Mouse (Mus musculus): ENCODE measurements around the gene Pomc. TPM values are rescaled to one million over a fixed set of nuclear protein-coding genes. Genes with fewer than 3 reads are reported as not detected.
A peak's percentile ranks its signal among the peaks of the same experiment; 100 is the strongest.
"Not testable (repeated sequence)": the region's sequence is repeated elsewhere in the genome, so short reads cannot be mapped to it uniquely, and the experiment has no call there.

The Pomc gene
- total RNA-seq (2015) (0.38 and 0.57 TPM in 2 replicates), total RNA-seq (2017) (not detected in 2 replicates)

GRCm38 (mm10) chr12:3954651-3955050 lies at the start of gene Pomc:
Gene Pomc, plus strand, starts transcription at chr12:3954951.
- no peak for ATAC-seq (ENCODE audit: poor library complexity, severe bottlenecking)

DNA sequence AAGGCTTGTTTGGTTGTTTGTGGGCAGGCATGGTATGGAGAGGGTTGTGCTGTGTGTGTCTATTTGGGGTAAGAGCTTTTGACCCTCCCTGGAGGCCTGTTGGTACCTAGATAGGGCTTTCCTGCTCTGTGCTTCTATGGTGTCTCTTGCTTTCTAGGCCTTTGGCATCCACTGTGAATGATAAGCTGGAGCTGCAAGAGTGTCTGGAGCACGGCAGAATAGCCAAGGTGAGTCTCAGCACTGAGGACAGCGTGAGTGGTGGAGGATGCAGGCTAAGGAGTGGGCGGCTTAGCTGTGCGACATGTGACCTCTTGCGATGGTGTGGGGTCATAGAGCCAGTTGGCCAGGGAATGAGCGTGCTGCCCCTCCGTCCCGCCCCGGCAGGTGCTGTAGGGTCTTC lies 49.3 kb upstream of the Pomc start:
- no peak for ATAC-seq (ENCODE audit: poor library complexity, severe bottlenecking)

DNA sequence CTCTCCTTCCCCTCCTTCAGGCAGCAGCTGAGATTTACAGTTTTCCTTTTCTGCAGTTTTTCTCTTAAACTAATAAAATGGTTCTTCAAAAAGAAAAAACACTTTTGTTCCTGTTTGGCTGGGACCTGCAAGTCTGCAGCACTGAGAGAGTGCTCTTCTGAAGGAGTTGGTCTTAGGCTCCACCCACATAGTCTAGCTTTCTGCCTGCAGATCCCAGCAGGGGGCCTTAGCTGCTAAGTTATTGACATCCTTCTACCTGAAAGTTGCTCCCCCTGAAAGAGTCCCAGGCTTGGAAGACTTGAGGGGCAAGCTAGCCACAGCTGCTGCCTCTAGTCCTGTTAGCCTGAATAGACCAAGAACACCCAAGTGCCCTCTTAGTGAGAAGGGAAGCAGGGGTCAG lies 48.4 kb upstream of the Pomc start:
- no peak for ATAC-seq (ENCODE audit: poor library complexity, severe bottlenecking)

DNA sequence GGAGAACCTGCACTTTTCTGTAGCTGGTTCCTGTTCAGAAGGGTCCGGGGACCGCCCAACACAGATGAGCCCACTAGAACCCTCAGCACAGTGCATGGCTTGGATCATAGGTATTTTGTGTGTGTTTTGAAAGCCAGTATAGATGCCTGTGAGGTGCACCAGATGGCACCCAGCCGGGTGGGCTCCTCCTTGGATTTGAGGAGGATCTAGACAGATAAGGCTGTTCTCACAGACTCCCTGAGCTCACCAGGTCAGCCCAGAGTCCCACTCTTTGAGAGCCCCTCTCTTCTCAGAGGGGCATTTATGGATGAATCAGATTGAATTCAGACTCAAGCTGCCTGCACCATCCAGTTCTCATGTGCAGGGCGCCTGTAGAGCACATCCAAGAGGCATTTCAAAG lies 47.7 kb upstream of the Pomc start:
- no peak for ATAC-seq (ENCODE audit: poor library complexity, severe bottlenecking)

- ATAC-seq (ENCODE audit: poor library complexity, severe bottlenecking): no peak
Measured at GRCm38 (mm10) chr12:3907418-3907817, 47.3 kb upstream of the Pomc start.

- no peak for ATAC-seq (ENCODE audit: poor library complexity, severe bottlenecking)
Measured at GRCm38 (mm10) chr12:3910466-3911093, 44.2 kb upstream of the Pomc start.

GRCm38 (mm10) chr12:3911831-3912348 lies 42.9 kb upstream of the Pomc start:
- ATAC-seq (ENCODE audit: poor library complexity, severe bottlenecking): no peak

DNA sequence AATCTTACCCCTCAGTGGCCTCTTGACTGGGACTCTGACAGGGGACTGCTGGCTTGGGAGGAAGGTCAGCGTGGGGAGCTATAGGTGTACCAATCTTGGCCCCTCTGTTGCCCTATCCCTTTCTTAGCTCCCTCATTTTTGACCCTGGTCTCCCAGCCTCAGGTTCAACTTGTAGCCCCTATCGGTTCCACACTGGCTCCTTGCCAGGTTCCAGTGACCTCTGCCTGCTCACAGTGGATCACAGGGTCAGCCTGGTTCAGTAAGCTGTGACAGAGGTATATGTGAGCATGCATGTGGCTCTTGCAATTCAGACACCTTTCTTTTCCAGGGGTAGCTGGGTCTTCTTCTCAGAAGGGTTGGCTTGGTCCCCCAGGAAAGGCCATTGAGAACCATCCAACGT lies 38.9 kb upstream of the Pomc start:
- no peak for ATAC-seq (ENCODE audit: poor library complexity, severe bottlenecking)

GRCm38 (mm10) chr12:3917668-3918341 lies 36.9 kb upstream of the Pomc start:
- no peak for ATAC-seq (ENCODE audit: poor library complexity, severe bottlenecking)

- no peak for ATAC-seq (ENCODE audit: poor library complexity, severe bottlenecking)
Measured at GRCm38 (mm10) chr12:3918577-3918976, 36.2 kb upstream of the Pomc start.

GRCm38 (mm10) chr12:3919423-3919822 lies 35.3 kb upstream of the Pomc start:
- ATAC-seq (ENCODE audit: poor library complexity, severe bottlenecking): no peak

- peak; percentile 63 for ATAC-seq (ENCODE audit: poor library complexity, severe bottlenecking)
Measured at GRCm38 (mm10) chr12:3926127-3926526, 28.6 kb upstream of the Pomc start.

- no peak for ATAC-seq (ENCODE audit: poor library complexity, severe bottlenecking)
Measured at GRCm38 (mm10) chr12:3928841-3929240, 25.9 kb upstream of the Pomc start.

GRCm38 (mm10) chr12:3930090-3930865 lies 24.5 kb upstream of the Pomc start:
- not testable (repeated sequence) for ATAC-seq (ENCODE audit: poor library complexity, severe bottlenecking)

GRCm38 (mm10) chr12:3942026-3942425 lies 12.7 kb upstream of the Pomc start:
- no peak for ATAC-seq (ENCODE audit: poor library complexity, severe bottlenecking)

DNA sequence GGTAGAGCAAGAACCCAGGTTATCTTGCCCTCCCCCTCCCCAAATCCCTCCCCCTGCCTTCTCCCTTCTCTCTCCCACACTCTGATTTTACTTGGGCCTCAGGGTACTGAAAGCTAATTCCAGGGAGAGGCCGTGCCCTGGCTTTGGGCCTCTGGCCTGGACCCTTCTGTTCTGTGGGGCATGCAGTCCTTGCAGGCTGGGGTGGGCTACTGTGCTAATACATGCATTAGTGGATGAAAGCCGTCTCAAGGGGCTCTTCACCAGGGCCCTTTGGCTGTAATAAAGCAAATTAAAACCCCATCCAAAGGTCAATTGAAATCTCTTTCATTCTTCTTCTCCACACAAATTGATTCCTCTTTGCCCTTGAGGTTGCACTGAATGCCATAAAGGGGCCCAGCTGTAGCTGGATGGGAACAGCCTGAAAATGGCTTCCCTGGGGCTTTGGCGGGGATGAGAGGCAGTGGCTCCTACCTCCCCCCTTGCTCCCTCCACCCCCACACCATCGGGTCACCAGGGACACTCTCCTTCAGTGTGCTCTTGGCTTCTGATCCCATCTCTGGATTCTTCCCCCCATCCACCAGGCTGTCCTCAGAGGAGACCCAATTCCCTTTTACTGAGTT lies 10.2 kb upstream of the Pomc start:
- no peak for ATAC-seq (ENCODE audit: poor library complexity, severe bottlenecking)

GRCm38 (mm10) chr12:3947503-3947902 lies 7.2 kb upstream of the Pomc start:
- no peak for ATAC-seq (ENCODE audit: poor library complexity, severe bottlenecking)

DNA sequence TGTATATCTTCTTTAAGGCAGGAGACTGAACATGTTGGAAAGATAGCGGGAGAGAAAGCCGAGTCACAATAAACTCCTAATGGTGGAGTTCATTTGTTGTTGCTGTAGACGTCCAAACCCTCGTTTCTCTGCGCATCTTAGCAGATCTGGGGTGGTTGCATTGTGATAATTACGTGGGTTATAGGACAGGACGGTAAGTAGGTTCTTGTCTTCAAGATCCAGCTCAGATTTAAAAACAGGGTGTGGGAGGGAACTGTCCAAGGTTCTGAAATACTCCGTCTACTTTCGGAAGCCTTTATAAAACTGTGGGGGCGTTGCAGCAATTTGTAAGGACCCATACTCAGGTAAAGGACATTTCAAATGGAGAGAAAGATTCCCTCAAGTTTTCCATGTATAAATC lies 620 bp downstream of the Pomc start:
- no peak for ATAC-seq (ENCODE audit: poor library complexity, severe bottlenecking)

DNA sequence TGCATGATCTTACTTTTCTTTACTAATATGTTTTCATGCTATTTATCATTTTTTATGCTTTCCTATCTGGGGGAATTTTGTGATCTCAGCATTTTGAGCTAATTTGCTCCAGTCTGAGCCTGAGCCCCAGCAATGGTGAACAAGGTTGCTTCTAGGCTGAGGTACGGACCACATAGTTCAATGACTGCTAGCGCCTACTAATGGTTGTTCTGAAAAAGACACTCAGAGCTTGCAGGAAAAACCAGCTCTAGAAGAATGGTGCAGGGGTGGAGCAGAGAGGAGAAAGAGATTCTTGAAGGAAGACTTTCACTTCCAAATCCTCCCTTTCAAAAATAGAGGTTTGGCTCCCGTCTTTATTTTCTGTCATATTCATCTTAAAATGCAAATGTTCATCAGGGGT lies 1.6 kb downstream of the Pomc start:
- no peak for ATAC-seq (ENCODE audit: poor library complexity, severe bottlenecking)

- peak; percentile 98 for ATAC-seq (ENCODE audit: poor library complexity, severe bottlenecking)
Measured at GRCm38 (mm10) chr12:3959791-3960543, 5.2 kb downstream of the Pomc start.

- ATAC-seq (ENCODE audit: poor library complexity, severe bottlenecking): no peak
Measured at GRCm38 (mm10) chr12:3960553-3960952, 5.8 kb downstream of the Pomc start.

Measured in megakaryocyte, adult 5-6 weeks (primary cell).